Mouse (Mus musculus): ENCODE results near the gene Pth2. TPM values are rescaled to one million over a fixed set of nuclear protein-coding genes. Genes with fewer than 3 reads are reported as not detected.

Pth2 gene
- polyA plus RNA-seq, 1 experiment, result not detected

DNA sequence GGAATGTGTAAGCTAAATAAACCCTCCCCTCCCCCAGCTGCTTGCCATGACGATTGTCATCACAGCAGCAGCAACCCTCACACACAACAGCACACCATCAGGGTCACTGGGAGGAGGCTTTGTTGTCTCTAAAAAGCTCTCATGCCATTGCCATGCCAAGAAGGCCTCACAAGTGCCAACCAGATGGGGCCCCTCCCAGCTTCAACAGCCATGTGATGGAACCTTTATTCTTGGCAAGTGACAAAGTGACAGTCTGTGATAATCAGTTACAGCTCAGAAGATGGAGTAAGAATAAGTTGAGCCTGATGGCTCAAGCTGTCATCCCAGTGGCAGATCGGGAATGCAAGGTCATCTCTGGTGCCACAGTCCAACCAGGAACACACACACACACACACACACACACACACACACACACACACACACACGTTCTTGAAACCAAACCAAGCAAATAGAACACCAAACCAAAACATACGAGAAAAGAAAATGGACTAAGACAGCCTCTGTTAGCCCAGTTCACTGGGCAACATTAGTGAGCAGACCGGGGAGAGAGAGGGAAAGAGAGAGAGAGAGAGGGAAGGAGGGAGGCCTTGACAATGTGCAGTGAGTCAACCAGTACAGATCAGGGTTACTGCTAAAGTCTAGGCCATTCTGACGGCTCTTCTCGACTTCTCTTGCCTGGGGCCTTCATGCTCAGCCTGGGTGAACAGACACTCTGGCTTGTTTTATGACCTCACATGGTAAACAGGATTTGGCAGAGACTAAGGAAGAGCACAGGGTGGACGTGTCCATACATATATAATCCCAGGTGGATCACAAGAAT lies 40.7 kb upstream of the Pth2 start:
- no peak overlapping the region for H3K27ac ChIP-seq (ENCODE audit: insufficient read depth, low read depth, low read length)
- peaks cover 8% of the 10 kb centered on the region for H3K4me1 ChIP-seq (ENCODE audit: control insufficient read depth, insufficient read depth, low read length)
- H3K4me3 ChIP-seq (ENCODE audit: insufficient read depth, low read length), result no peak overlapping the region
- TF ChIP-seq POLR2A (IDR thresholded peaks at IDR 0.05; ENCODE audit: borderline replicate concordance, low read depth, low read length) (no peak), CTCF (IDR thresholded peaks at IDR 0.05; ENCODE audit: low read depth, low read length) (no peak)

DNA sequence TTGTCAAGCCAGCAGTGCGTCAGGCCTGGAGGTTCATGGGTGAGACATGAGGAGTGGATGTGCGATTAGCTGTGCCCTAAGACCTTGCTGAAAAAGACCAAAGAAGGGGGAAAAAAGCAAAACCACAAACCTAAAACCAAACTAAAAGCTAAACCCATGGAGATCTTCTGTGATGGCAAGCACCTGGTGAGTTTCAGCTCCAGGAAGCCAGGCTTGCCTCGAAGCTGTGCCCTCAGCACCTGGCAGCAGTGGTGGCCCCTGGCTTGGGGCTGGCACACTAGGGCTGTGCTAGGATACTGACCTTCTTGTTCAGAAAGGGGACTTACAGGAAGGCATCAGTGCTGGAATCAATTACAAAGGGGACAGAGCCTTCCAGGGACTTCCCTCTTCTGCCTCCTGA lies 39.5 kb upstream of the Pth2 start:
- Histone ChIP-seq H3K4me3 (ENCODE audit: insufficient read depth, low read length) (no peak overlapping the region), H3K4me1 (ENCODE audit: control insufficient read depth, insufficient read depth, low read length) (peaks cover 8% of the 10 kb centered on the region), H3K27ac (ENCODE audit: insufficient read depth, low read depth, low read length) (no peak overlapping the region)
- no peak for TF ChIP-seq CTCF (IDR thresholded peaks at IDR 0.05; ENCODE audit: low read depth, low read length)

DNA sequence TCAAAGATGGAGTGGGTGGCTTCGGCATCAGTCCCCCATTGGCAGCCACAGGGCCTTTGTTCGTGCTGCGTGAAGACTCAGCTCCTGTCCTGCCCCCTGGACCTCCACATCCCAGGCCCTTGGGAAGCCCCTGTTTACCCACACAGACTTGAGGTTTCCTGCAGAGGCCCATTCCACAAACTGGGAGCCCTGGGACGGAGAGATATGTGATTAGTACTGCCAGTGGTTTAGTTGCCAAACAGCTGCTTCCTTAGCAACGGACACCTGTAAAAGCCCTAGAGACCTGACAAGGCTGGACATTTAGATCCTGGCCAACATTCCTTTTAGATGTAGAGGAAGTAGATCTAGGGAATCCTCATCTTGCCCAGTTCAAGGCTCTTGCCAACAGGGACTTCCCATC lies 38.9 kb upstream of the Pth2 start:
- Histone ChIP-seq H3K4me3 (ENCODE audit: insufficient read depth, low read length) (no peak overlapping the region), H3K4me1 (ENCODE audit: control insufficient read depth, insufficient read depth, low read length) (peaks cover 8% of the 10 kb centered on the region), H3K27ac (ENCODE audit: insufficient read depth, low read depth, low read length) (no peak overlapping the region)
- TF ChIP-seq POLR2A (IDR thresholded peaks at IDR 0.05; ENCODE audit: borderline replicate concordance, low read depth, low read length), result no peak
- no peak for TF ChIP-seq CTCF (IDR thresholded peaks at IDR 0.05; ENCODE audit: low read depth, low read length)

DNA sequence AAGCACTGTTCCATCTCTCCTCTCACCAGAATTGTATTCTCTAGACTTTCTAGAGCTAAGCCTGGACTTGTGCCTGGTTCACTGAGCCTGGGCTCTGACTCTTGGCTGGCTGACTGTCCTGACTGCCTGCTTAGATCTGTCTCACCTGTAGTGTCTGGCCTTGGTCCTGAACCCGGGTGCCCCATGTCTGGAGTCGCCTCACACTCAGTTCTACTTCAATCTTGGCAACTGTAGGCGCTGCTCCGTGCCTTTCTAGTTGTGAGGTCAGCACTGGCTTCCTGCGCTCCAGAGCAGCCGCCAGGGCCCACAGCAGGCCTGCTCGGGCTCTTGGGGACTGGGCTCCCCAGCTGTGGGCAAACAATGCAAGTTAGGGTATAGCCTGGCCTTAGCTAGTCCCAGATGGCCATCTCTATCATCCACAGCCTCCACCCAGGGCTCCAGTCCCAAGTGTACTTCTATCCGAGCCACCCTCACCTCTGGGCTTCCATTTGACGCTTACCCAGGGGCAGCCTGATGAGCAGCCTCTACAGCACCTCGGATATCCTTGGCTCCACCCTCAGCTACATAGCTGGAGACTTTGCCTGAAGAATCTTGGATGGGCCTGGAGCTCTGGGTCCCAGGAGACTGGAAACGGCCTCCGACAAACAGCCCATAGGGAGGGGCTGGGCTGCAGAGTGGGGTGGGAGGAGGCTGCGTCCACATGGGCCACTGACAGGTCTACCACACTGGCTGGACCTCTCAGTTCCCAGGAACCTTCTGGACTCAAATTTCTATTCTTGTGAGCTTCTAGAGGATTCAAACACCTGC lies 36.2 kb upstream of the Pth2 start:
- TF ChIP-seq CTCF (IDR thresholded peaks at IDR 0.05; ENCODE audit: low read depth, low read length) (no peak), POLR2A (IDR thresholded peaks at IDR 0.05; ENCODE audit: borderline replicate concordance, low read depth, low read length) (no peak)
- Histone ChIP-seq H3K27ac (ENCODE audit: insufficient read depth, low read depth, low read length) (no peak overlapping the region), H3K4me3 (ENCODE audit: insufficient read depth, low read length) (no peak overlapping the region), H3K4me1 (ENCODE audit: control insufficient read depth, insufficient read depth, low read length) (peaks cover 8% of the 10 kb centered on the region)

DNA sequence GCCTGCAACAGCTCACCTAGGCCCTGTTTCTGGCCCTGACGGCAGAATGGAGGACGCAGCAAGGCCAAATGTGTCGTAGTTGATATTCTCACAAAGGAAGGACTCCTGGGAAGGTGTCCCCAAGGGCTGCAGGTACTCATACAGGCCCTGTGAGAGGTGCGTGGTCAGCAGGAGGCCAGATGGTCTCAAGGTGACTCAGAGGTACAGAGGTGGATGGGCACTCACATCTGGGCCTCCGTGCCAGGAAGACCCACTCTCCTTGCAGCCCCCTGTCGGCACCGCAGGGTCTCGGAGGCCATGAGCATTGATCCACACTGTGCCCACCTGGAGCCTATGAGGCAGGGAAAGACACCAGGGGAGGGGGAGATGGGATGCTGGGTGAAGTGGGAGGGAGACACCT lies 35.3 kb upstream of the Pth2 start:
- Histone ChIP-seq H3K27ac (ENCODE audit: insufficient read depth, low read depth, low read length) (no peak overlapping the region), H3K4me1 (ENCODE audit: control insufficient read depth, insufficient read depth, low read length) (peaks cover 13% of the 10 kb centered on the region), H3K4me3 (ENCODE audit: insufficient read depth, low read length) (no peak overlapping the region)
- TF ChIP-seq POLR2A (IDR thresholded peaks at IDR 0.05; ENCODE audit: borderline replicate concordance, low read depth, low read length) (no peak), CTCF (IDR thresholded peaks at IDR 0.05; ENCODE audit: low read depth, low read length) (no peak)

DNA sequence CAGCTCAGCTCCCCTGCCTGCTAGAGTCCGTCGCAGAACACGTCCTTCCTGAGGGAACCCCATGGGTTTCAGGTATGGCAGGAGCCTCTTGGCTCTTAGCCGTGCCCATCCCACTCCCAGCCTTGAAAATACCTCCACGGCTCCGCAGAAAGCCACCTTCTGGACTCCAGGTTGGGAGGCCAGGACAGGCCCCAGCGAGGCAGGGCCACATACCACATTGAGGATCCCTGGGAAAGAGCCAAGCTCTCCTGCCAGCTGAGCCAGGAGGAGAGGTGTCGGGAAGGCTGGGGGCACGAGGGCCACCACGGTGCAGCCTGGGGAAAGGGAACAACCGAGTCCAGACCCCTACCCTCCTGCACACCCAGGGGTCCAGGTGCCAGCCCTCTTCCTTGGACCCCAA lies 33.5 kb upstream of the Pth2 start:
- Histone ChIP-seq H3K27ac (ENCODE audit: insufficient read depth, low read depth, low read length) (no peak overlapping the region), H3K4me1 (ENCODE audit: control insufficient read depth, insufficient read depth, low read length) (peaks cover 15% of the 10 kb centered on the region), H3K4me3 (ENCODE audit: insufficient read depth, low read length) (no peak overlapping the region)
- no peak for TF ChIP-seq CTCF (IDR thresholded peaks at IDR 0.05; ENCODE audit: low read depth, low read length)
- TF ChIP-seq POLR2A (IDR thresholded peaks at IDR 0.05; ENCODE audit: borderline replicate concordance, low read depth, low read length), result no peak

DNA sequence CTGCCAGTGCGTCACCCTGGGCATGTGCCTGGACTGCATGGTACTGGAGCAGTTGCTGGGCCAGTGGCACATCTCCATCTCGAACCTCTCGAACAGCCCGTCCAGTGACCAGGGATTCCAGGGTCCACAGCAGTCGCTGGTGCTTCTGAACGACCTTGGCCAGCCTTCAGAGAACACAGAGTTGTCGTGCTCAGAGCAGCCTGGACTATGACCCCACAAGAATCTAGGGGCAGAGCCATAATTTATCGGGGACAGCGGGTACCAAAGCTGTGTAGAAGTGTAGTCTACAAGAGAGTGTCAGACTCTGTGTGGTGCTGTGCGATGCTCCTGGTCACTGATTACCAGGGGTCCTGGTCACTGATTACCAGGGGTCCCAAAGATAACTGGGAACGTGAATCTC lies 32.9 kb upstream of the Pth2 start:
- Histone ChIP-seq H3K4me1 (ENCODE audit: control insufficient read depth, insufficient read depth, low read length) (peaks cover 15% of the 10 kb centered on the region), H3K27ac (ENCODE audit: insufficient read depth, low read depth, low read length) (no peak overlapping the region), H3K4me3 (ENCODE audit: insufficient read depth, low read length) (no peak overlapping the region)
- TF ChIP-seq CTCF (IDR thresholded peaks at IDR 0.05; ENCODE audit: low read depth, low read length), result no peak
- TF ChIP-seq POLR2A (IDR thresholded peaks at IDR 0.05; ENCODE audit: borderline replicate concordance, low read depth, low read length), result no peak

DNA sequence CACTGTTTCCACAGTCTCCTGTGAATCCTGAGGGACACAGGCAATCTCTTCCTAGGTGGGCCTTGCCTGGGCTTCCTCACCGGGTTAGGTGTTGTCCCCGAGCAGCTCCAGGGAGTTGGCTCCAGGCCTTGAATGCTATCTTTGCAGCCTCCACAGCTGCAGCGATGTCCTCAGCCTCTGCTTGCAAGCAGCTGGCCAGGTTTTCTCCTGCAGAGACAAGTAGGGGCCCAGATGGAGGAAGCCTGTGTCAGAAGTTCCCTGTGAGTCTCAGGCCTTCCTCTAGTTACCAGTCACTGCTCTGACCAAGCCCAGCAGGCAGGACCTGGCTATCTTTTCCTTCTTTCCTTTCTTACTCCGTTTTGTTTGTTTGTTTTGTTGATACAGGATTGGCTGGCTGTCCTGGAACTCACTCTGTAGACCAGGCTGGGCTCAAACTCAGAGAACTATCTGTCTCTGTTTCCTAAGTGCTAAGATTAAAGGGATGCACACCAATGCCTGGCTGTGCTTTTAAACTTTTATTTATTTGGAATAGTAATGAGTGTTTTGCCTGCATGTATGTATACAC lies 32.2 kb upstream of the Pth2 start:
- TF ChIP-seq POLR2A (IDR thresholded peaks at IDR 0.05; ENCODE audit: borderline replicate concordance, low read depth, low read length) (no peak), CTCF (IDR thresholded peaks at IDR 0.05; ENCODE audit: low read depth, low read length) (no peak)
- peaks cover 15% of the 10 kb centered on the region for H3K4me1 ChIP-seq (ENCODE audit: control insufficient read depth, insufficient read depth, low read length)
- H3K4me3 ChIP-seq (ENCODE audit: insufficient read depth, low read length), result no peak overlapping the region
- no peak overlapping the region for H3K27ac ChIP-seq (ENCODE audit: insufficient read depth, low read depth, low read length)

DNA sequence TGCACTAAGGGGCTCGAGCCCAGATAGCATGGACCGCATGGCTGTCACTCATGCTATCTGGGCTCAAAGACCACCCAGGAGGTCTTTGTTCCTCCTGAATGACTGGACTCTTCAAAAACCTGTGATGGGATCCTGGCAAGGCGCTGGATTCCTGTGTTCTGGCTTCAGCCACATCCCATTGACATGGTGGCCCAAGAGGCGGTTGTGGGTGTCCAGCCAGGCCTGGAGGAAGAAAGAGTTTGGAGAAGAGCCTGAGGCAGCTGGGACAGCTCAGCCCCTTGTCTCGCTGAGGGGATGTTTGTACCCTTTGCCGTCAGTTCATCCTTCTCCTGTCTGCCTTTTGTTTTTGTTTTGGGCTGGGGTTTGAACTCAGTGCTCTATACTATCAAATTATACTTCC lies 31.2 kb upstream of the Pth2 start:
- Histone ChIP-seq H3K4me1 (ENCODE audit: control insufficient read depth, insufficient read depth, low read length) (peaks cover 15% of the 10 kb centered on the region), H3K4me3 (ENCODE audit: insufficient read depth, low read length) (no peak overlapping the region), H3K27ac (ENCODE audit: insufficient read depth, low read depth, low read length) (no peak overlapping the region)
- TF ChIP-seq CTCF (IDR thresholded peaks at IDR 0.05; ENCODE audit: low read depth, low read length) (no peak), POLR2A (IDR thresholded peaks at IDR 0.05; ENCODE audit: borderline replicate concordance, low read depth, low read length) (no peak)

DNA sequence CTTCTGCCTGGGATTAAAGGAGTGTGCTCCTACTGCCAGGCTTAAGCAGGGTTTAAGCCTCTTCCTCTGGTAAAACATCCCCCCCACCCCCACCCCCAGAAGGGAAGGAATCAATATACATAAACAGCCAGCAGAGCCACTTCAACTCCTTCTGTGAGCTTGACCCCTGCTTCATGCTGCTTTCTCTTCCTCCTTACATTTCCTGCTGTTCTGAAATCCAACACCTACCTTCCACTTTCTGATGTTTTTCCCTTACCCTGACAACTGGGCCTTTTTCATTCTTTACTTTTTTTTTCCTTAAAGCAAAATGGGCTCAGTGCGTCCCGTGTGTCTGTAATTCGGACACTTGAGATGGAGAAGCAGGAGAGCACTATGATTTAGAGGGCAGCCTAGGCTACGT lies 30.5 kb upstream of the Pth2 start:
- Histone ChIP-seq H3K4me1 (ENCODE audit: control insufficient read depth, insufficient read depth, low read length) (peaks cover 15% of the 10 kb centered on the region), H3K27ac (ENCODE audit: insufficient read depth, low read depth, low read length) (peak overlapping the region; percentile 24), H3K4me3 (ENCODE audit: insufficient read depth, low read length) (no peak overlapping the region)
- TF ChIP-seq CTCF (IDR thresholded peaks at IDR 0.05; ENCODE audit: low read depth, low read length) (no peak), POLR2A (IDR thresholded peaks at IDR 0.05; ENCODE audit: borderline replicate concordance, low read depth, low read length) (no peak)

Data from bone marrow macrophage, adult 2 months (primary cell).